Mouse (Mus musculus): ENCODE measurements around the gene Cpsf4l. TPM values are rescaled to one million over a fixed set of nuclear protein-coding genes. Genes with fewer than 3 reads are reported as not detected.

Gene Cpsf4l
- total RNA-seq, 1 experiment from 2014 or later: not detected

GRCm38 (mm10) chr11:113737553-113737854 lies 27.7 kb upstream of the Cpsf4l start:
- no peak for ATAC-seq (ENCODE audit: extremely low read depth, insufficient number of reproducible peaks, low FRiP score, poor library complexity, severe bottlenecking)

GRCm38 (mm10) chr11:113736848-113737552 lies 27.2 kb upstream of the Cpsf4l start:
- no peak for ATAC-seq (ENCODE audit: extremely low read depth, insufficient number of reproducible peaks, low FRiP score, poor library complexity, severe bottlenecking)

- ATAC-seq (ENCODE audit: extremely low read depth, insufficient number of reproducible peaks, low FRiP score, poor library complexity, severe bottlenecking): no peak
Observed at GRCm38 (mm10) chr11:113735151-113735550, 25.3 kb upstream of the Cpsf4l start.

GRCm38 (mm10) chr11:113733631-113734364 lies 24.0 kb upstream of the Cpsf4l start:
- ATAC-seq (ENCODE audit: extremely low read depth, insufficient number of reproducible peaks, low FRiP score, poor library complexity, severe bottlenecking): peak; percentile 49

GRCm38 (mm10) chr11:113731945-113732612 lies 22.3 kb upstream of the Cpsf4l start:
- ATAC-seq (ENCODE audit: extremely low read depth, insufficient number of reproducible peaks, low FRiP score, poor library complexity, severe bottlenecking): no peak

- ATAC-seq (ENCODE audit: extremely low read depth, insufficient number of reproducible peaks, low FRiP score, poor library complexity, severe bottlenecking): no peak
Observed at GRCm38 (mm10) chr11:113730879-113731278, 21.1 kb upstream of the Cpsf4l start.

- ATAC-seq (ENCODE audit: extremely low read depth, insufficient number of reproducible peaks, low FRiP score, poor library complexity, severe bottlenecking): no peak
Observed at GRCm38 (mm10) chr11:113729917-113730316, 20.1 kb upstream of the Cpsf4l start.

GRCm38 (mm10) chr11:113729239-113729638 lies 19.4 kb upstream of the Cpsf4l start:
- ATAC-seq (ENCODE audit: extremely low read depth, insufficient number of reproducible peaks, low FRiP score, poor library complexity, severe bottlenecking): no peak

GRCm38 (mm10) chr11:113727992-113728391 lies 18.2 kb upstream of the Cpsf4l start:
- no peak for ATAC-seq (ENCODE audit: extremely low read depth, insufficient number of reproducible peaks, low FRiP score, poor library complexity, severe bottlenecking)

GRCm38 (mm10) chr11:113726994-113727888 lies 17.4 kb upstream of the Cpsf4l start:
- no peak for ATAC-seq (ENCODE audit: extremely low read depth, insufficient number of reproducible peaks, low FRiP score, poor library complexity, severe bottlenecking)

GRCm38 (mm10) chr11:113725235-113726048 lies 15.6 kb upstream of the Cpsf4l start:
- ATAC-seq (ENCODE audit: extremely low read depth, insufficient number of reproducible peaks, low FRiP score, poor library complexity, severe bottlenecking): no peak

GRCm38 (mm10) chr11:113722405-113723090 lies 12.7 kb upstream of the Cpsf4l start:
- ATAC-seq (ENCODE audit: extremely low read depth, insufficient number of reproducible peaks, low FRiP score, poor library complexity, severe bottlenecking): no peak

- ATAC-seq (ENCODE audit: extremely low read depth, insufficient number of reproducible peaks, low FRiP score, poor library complexity, severe bottlenecking): no peak
Observed at GRCm38 (mm10) chr11:113717767-113718424, 8.1 kb upstream of the Cpsf4l start.

- no peak for ATAC-seq (ENCODE audit: extremely low read depth, insufficient number of reproducible peaks, low FRiP score, poor library complexity, severe bottlenecking)
Observed at GRCm38 (mm10) chr11:113716132-113716531, 6.3 kb upstream of the Cpsf4l start.

- ATAC-seq (ENCODE audit: extremely low read depth, insufficient number of reproducible peaks, low FRiP score, poor library complexity, severe bottlenecking): no peak
Observed at GRCm38 (mm10) chr11:113715078-113715674, 5.4 kb upstream of the Cpsf4l start.

GRCm38 (mm10) chr11:113711061-113711460 lies 1.2 kb upstream of the Cpsf4l start:
- ATAC-seq (ENCODE audit: extremely low read depth, insufficient number of reproducible peaks, low FRiP score, poor library complexity, severe bottlenecking): no peak

- ATAC-seq (ENCODE audit: extremely low read depth, insufficient number of reproducible peaks, low FRiP score, poor library complexity, severe bottlenecking): no peak
Observed at GRCm38 (mm10) chr11:113710257-113710777, 500 bp upstream of the Cpsf4l start.
